Mouse (Mus musculus) CD4-positive, CD25-positive, alpha-beta regulatory T cell, adult 2 months (primary cell): ENCODE measurements around the gene Cytl1.

ENCODE experiments used
- DNase-seq: peaks from one replicate; pipeline ENCODE4 v3.0.0-alpha.2; 2012; ENCODE audit warnings: low read depth, low spot score

Cytl1 gene

GRCm38 (mm10) chr5:37769031-37769430 is 33.7 kb downstream of the Cytl1 start:
- no peak for DNase-seq

- DNase-seq, result no peak
Measured at GRCm38 (mm10) chr5:37770870-37771269, 35.6 kb downstream of the Cytl1 start.

- DNase-seq, result no peak
Measured at GRCm38 (mm10) chr5:37774011-37774410, 38.7 kb downstream of the Cytl1 start.

GRCm38 (mm10) chr5:37775681-37776080 is 40.4 kb downstream of the Cytl1 start:
- DNase-seq, result no peak

- DNase-seq, result no peak
Measured at GRCm38 (mm10) chr5:37783306-37783705, 48.0 kb downstream of the Cytl1 start.

- no peak for DNase-seq
Measured at GRCm38 (mm10) chr5:37784847-37785391, 49.6 kb downstream of the Cytl1 start.
